Mouse (Mus musculus): ENCODE results near the gene Igfbp3.
"Not testable (repeated sequence)": the region's sequence is repeated elsewhere in the genome, so short reads cannot be mapped to it uniquely, and the experiment has no call there.

The Igfbp3 gene

DNA sequence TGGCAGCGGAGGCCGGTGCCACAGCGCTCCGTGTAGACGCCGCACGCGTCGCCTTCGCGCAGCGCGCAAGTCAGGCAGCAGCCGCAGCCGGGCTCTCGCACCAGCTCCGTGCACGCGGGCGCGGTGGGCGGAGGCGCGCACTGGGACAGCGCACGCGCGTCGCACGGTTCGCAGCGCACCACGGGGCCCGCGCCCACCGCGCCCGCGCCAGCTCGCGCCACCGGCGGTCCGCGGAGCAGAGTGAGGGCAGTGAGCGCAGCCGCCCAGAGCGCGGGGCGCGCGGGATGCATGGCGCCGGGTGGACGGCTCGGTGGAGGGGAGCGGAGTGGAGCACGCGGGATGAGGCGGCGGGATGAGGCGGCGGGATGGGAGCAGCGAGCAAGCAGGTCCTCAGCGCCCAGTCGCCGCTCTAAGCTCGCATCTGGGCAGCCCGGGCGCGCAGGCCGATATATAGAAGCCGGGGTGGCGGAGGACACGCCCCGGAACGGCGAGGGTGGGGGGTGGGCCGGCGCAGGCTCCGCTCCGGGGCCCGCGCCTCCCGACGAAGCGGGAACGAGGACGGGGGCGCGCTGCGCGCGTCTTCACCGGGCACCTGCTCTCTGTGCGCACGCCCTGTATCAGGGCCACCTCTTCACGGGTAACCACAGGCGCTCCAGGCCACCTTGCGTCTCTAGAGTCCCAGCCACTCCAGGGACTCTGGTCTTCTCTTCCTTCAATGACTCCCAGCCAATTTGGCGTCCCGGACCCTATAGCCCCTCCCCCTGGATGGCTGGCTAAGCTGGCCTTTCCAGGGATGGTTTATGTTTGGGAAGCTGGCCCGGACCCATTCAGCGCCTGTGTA lies at the start of gene Igfbp3:
TSS of gene Igfbp3 (minus strand) at position 423 of the 841 bp plus-strand sequence.
- DNase-seq (ENCODE audit: inconsistent ontology term): peak; percentile 75

GRCm38 (mm10) chr11:7250870-7251269 lies 37.1 kb upstream of the Igfbp3 start:
- no peak for DNase-seq (ENCODE audit: inconsistent ontology term)

DNA sequence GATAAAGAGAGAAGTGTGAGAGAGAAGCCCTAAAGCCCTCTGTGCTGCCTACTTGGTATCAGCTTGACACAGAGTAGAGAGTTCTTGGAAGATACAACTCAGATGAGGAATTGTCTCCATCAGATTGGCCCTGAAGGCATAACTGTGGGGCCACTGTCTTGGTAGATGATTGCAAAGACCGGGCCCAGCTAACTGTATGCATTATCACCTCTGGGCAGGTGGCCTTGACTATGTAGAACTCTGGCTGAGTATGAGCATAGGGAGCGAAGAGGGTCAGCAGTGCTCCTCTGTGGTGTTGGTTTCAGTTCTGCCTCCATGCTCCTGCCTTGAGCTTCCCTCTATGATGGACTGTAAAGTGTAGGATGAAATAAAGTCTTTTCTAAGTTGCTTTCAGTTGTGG lies 36.7 kb upstream of the Igfbp3 start:
- no peak for DNase-seq (ENCODE audit: inconsistent ontology term)

- DNase-seq (ENCODE audit: inconsistent ontology term): no peak
Observed at GRCm38 (mm10) chr11:7244782-7245181, 31.1 kb upstream of the Igfbp3 start.

GRCm38 (mm10) chr11:7239041-7239740 lies 25.5 kb upstream of the Igfbp3 start:
- DNase-seq (ENCODE audit: inconsistent ontology term): no peak

GRCm38 (mm10) chr11:7238546-7238945 lies 24.8 kb upstream of the Igfbp3 start:
- DNase-seq (ENCODE audit: inconsistent ontology term): no peak

- peak; percentile 82 for DNase-seq (ENCODE audit: inconsistent ontology term)
Observed at GRCm38 (mm10) chr11:7237712-7238111, 24.0 kb upstream of the Igfbp3 start.

DNA sequence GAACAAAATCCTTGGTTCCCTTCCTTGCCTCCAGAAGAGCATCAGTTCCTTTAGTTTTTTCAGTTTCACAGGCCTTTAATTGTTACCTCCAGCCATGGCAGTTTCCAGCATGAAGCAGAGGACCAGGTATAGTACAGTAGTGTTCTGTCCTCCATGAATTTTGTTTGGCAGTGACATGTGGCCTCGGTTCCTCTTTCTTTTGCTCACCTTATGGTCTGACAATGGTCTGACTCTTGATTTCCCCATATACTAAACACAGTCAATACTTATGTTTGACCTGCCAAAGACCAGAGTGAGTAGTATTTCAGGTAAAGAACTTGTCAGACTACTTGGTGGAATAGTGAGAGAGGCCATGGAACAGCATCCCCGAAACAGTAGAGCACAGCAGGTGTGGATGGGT lies 23.0 kb upstream of the Igfbp3 start:
- no peak for DNase-seq (ENCODE audit: inconsistent ontology term)

GRCm38 (mm10) chr11:7234981-7235609 lies 21.4 kb upstream of the Igfbp3 start:
- DNase-seq (ENCODE audit: inconsistent ontology term): no peak

GRCm38 (mm10) chr11:7234436-7234835 lies 20.7 kb upstream of the Igfbp3 start:
- DNase-seq (ENCODE audit: inconsistent ontology term): no peak

- no peak for DNase-seq (ENCODE audit: inconsistent ontology term)
Observed at GRCm38 (mm10) chr11:7233333-7233732, 19.6 kb upstream of the Igfbp3 start.

DNA sequence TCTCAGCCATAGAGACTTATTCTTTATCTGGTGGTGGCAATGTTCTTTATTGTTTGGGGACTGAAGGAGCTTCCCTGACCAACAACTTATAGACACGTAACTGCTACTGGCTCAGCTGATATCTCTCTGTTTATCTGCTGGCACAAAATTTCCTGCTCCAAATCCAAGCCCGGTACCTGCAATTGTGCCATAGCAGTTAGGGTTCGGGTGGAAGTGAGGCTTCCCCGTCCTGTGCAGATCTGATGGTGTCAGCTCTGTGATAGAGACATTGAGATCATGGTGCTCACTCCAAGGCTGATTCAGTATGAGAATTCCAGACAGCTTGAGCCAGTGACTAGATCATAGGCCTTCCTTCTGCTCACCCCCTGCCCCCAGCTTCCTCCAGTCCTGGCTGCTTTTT lies 18.2 kb upstream of the Igfbp3 start:
- DNase-seq (ENCODE audit: inconsistent ontology term): no peak

- no peak for DNase-seq (ENCODE audit: inconsistent ontology term)
Observed at GRCm38 (mm10) chr11:7230000-7230399, 16.3 kb upstream of the Igfbp3 start.

- no peak for DNase-seq (ENCODE audit: inconsistent ontology term)
Observed at GRCm38 (mm10) chr11:7228107-7228506, 14.4 kb upstream of the Igfbp3 start.

DNA sequence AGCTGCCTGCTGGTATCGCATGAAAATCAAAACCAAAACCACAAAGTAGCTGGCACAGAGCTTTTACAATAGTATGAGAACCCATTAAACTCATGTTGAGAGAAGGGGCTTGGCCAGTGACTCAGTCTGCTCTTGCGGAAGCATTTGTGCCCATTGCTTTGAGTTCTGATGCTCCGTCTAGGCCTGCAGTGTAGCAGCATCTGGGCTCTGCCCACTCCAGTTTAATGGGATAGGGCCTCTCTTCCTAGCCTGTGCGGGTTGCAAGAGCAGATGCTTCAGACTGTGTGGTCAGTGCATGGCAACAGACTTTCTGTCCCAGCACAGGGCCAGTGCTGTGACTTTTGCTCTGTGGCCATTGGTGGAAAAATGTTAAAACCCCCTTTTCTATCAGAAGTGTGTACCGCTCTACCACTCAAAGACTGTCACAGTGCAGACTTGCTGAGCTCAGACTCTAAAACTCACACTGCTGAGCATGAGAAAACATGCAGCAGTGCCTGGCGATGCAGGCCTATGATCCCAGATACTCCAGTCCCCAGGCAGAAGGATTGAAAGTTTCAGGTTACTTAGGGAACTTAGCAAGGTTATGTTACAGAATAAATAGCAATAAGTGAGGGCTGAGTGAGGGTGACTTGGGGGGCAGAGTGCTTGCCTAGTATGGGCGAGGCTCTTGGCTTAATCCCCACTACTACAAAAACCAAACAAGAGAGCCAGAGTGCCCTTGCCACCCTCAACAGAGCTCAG lies 13.3 kb upstream of the Igfbp3 start:
- DNase-seq (ENCODE audit: inconsistent ontology term): no peak

DNA sequence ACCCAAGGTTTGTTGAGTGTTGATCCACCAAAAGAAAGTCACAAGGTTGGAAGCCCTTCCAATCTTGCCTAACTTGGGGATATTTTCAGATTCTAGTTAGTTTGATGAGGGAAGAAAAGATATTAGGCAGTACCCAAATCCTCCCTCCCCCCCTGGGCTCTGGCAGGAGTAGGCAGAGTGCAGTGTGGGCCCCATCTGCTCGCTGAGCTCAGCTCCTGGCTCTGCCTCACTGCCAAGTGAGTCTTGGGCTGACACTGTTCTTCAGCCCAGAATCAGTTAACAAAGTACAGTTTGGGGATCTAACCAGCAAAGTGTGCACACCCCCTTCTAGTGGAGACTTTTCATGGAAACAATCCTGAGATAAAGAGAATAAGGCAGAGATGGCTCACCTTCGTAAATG lies 12.5 kb upstream of the Igfbp3 start:
- no peak for DNase-seq (ENCODE audit: inconsistent ontology term)

GRCm38 (mm10) chr11:7221826-7222225 lies 8.1 kb upstream of the Igfbp3 start:
- not testable (repeated sequence) for DNase-seq (ENCODE audit: inconsistent ontology term)

GRCm38 (mm10) chr11:7215703-7216102 lies 2.0 kb upstream of the Igfbp3 start:
- peak; percentile 53 for DNase-seq (ENCODE audit: inconsistent ontology term)

GRCm38 (mm10) chr11:7214761-7215160 lies 1.0 kb upstream of the Igfbp3 start:
- DNase-seq (ENCODE audit: inconsistent ontology term): peak; percentile 53

- no peak for DNase-seq (ENCODE audit: inconsistent ontology term)
Observed at GRCm38 (mm10) chr11:7214342-7214660, 578 bp upstream of the Igfbp3 start.

GRCm38 (mm10) chr11:7213161-7213500 lies 592 bp downstream of the Igfbp3 start:
- no peak for DNase-seq (ENCODE audit: inconsistent ontology term)

DNA sequence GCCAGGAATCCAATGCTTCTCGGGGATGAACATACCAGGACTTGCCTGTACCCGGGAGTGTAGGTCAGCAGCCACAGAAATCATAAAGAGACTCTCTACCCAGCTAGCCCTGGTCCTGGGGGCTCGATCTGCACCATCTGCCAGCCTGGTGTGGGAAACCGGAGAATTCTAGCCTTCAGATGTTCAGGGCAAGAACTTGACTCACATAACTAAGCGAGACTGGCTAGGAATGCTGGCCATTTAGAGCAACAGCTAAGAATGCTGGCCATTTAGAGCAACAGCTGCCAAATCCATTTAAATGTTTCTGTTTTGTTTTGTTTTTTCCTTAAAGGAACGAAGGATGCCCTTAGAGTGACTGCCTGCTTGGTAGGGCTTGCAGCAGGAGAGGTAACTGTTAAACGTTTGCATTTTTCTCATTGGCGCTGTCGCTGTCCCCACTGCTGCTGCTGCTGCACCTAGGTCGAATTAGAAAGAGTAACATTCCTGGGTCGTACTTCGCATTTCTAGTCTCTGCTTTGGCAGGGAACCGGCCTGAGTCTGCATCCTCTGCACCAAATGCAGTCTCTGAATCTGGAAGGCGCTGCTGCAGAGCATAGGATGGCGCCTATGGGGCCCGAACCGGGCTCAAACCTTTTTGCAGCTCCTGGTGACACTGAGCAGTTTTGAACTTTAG lies 1.5 kb downstream of the Igfbp3 start:
- DNase-seq (ENCODE audit: inconsistent ontology term): peak; percentile 71

Data from Muller cell, postnatal 12 days (primary cell).